Mouse (Mus musculus) spleen, adult 2 months (tissue): ENCODE measurements around the gene Bcr.

Experiments used
- CTCF ChIP-seq: fragments of 200-500 bp; IDR thresholded peaks from 2 replicates; pipeline ENCODE4 v1.5.1; 2011; ENCODE audit warnings: mild to moderate bottlenecking, inconsistent platforms; ENCODE audit not compliant: insufficient read depth, insufficient read length, insufficient replicate concordance; ENCODE audit errors: extremely low read depth
- POLR2A ChIP-seq: fragments of 200-500 bp; IDR thresholded peaks from 2 replicates; pipeline ENCODE4 v1.6.1; 2011; ENCODE audit warnings: low read depth, low read length, inconsistent platforms

- TF ChIP-seq CTCF: no peak
- TF ChIP-seq POLR2A: no peak
Measured at GRCm38 (mm10) chr10:75029677-75030076, 30.7 kb upstream of the Bcr start.
